Mouse (Mus musculus): ENCODE measurements around the gene Smc1b.

DNA sequence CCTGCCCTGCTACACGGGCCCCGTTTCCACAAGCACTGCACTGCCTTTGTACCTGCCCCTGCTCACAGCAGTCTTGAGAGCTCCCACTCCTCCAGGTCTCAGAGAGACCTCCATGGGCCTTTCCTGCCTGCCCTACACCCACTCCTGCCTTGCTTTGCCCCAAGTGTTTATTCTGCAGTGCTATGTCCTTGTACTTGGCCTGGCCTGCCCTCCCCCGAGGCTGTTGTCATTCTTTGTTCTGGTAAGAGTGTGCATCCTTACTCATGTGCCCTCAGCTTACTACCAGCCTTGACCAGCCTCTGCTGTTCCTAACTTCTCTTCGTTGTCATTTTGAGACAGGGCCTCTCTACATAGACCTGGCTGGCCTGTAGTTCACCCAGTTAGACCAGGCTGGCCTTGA, 83.9 kb downstream of the Smc1b start:
- no peak for TF ChIP-seq CTCF (IDR thresholded peaks at IDR 0.05)
- TF ChIP-seq POLR2A (IDR thresholded peaks at IDR 0.05; ENCODE audit: insufficient read depth, low read depth, low read length), result no peak
